19 mouse cellular contexts compared by ENCODE assay signal in the genomic region with DNA sequence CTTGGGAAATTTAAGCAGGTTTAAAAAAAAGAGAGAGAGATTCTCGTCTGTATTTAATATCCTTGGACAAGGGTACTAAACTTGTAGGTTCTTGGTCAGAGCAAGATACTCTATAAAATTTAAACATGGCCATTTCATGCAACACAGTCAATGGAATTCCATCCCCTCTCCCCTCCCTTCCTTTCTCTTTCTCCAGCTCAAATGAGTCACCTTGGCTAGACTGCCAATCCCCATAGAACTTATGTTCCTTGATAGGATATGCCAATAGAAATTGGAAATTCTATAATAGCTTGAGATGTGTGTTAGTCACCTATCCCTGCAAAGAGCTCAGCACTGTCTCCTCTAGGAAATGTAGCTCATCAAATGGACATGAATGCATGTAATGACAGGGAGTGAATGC.
DNase-seq lines count a peak whose midpoint lies in the region; ATAC-seq and TF ChIP-seq lines count a peak whose summit lies in the region.
"Had no signal": no experiment of that assay in that cellular context is flagged by ENCODE, and none has a peak within 500 bp of the region (broad histone marks: within the 10 kb centered on the region; RNA-seq: fewer than 3 reads in every experiment).

No protein-coding gene starts in this region.

- no peaks in the 10 kb centered on the region for H3K27me3 ChIP-seq in heart, embryonic 12.5 days (replicated peaks)
- H3K27me3 ChIP-seq in thymus, adult 2 months (ENCODE audit: control insufficient read depth, insufficient read depth, low read length): no peaks in the 10 kb centered on the region
- H3K27me3 ChIP-seq: embryonic facial prominence, embryonic 12.5 days; forebrain, embryonic 15.5 days; hindbrain, embryonic 12.5 days had no signal

- H3K27ac ChIP-seq in heart, embryonic 12.5 days (ENCODE audit: poor library complexity, severe bottlenecking): peak overlapping the region; percentile 77; the same call in 1 of the 2 replicates
- peak overlapping the region; percentile 52; the same call in 1 of the 2 replicates for H3K27ac ChIP-seq in layer of hippocampus, adult 2 months
- H3K27ac ChIP-seq in thymus, adult 2 months (ENCODE audit: control insufficient read depth, insufficient read depth, low read length): no peak overlapping the region
- H3K27ac ChIP-seq: embryonic facial prominence, embryonic 12.5 days; forebrain, embryonic 15.5 days; hindbrain, embryonic 12.5 days had no signal

- H3K9ac ChIP-seq in heart, embryonic 12.5 days: no peak overlapping the region
- H3K9ac ChIP-seq: embryonic facial prominence, embryonic 12.5 days; forebrain, embryonic 15.5 days; hindbrain, embryonic 12.5 days had no signal

- H3K9me3 ChIP-seq in heart, embryonic 12.5 days (replicated peaks): no peaks in the 10 kb centered on the region
- H3K9me3 ChIP-seq: embryonic facial prominence, embryonic 12.5 days; forebrain, embryonic 15.5 days; hindbrain, embryonic 12.5 days had no signal

- H3K4me3 ChIP-seq in heart, embryonic 12.5 days: no peak overlapping the region
- no peak overlapping the region for H3K4me3 ChIP-seq in layer of hippocampus, adult 2 months
- H3K4me3 ChIP-seq in thymus, adult 2 months (ENCODE audit: control insufficient read depth, insufficient read depth, low read length): no peak overlapping the region
- H3K4me3 ChIP-seq: embryonic facial prominence, embryonic 12.5 days; forebrain, embryonic 15.5 days; hindbrain, embryonic 12.5 days had no signal

- H3K36me3 ChIP-seq in heart, embryonic 12.5 days: no peaks in the 10 kb centered on the region
- no peaks in the 10 kb centered on the region for H3K36me3 ChIP-seq in thymus, adult 2 months (ENCODE audit: control insufficient read depth, insufficient read depth, low read length)
- H3K36me3 ChIP-seq: embryonic facial prominence, embryonic 12.5 days had no signal

- DNase-seq in heart, adult 18-20 months: no peak
- no peak for DNase-seq in layer of hippocampus, adult 2 months (ENCODE audit: low spot score in 2 of 2)
- no peak for DNase-seq in layer of hippocampus, postnatal 25 days (ENCODE audit: extremely low spot score in 1 of 2, low spot score in 1 of 2)
- peak; percentile 30 for DNase-seq in Muller cell, postnatal 12 days (ENCODE audit: inconsistent ontology term)
- peak; percentile 47 for DNase-seq in brain, adult 2 months (ENCODE audit: low read depth, low spot score)
- no peak for DNase-seq in thymus, adult 2 months
- DNase-seq: adrenal gland, adult 8-10 months; adrenal gland, postnatal 36 days; cerebellum, adult 11 months; cerebellum, adult 8-10 months; cerebellum, postnatal 14 days; gastrocnemius, postnatal 14 days; heart, postnatal 36 days; kidney, adult 11 months had no signal

- peaks cover 26% of the 10 kb centered on the region for H3K4me1 ChIP-seq in heart, embryonic 12.5 days (replicated peaks)
- no peaks in the 10 kb centered on the region for H3K4me1 ChIP-seq in thymus, adult 2 months (replicated peaks; ENCODE audit: control insufficient read depth, insufficient read depth, low read length)
- H3K4me1 ChIP-seq: embryonic facial prominence, embryonic 12.5 days; forebrain, embryonic 15.5 days; hindbrain, embryonic 12.5 days had no signal

- 90% methylated on average over 1 of the region's 1 CpGs for WGBS in heart, embryonic 12.5 days
- WGBS in thymus, adult 2 months: 88% methylated on average over 1 of the region's 1 CpGs

- no peak for ATAC-seq in heart, embryonic 12.5 days (ENCODE audit: insufficient number of reproducible peaks, low FRiP score)
- ATAC-seq: forebrain, embryonic 15.5 days; hindbrain, embryonic 16.5 days had no signal

- no peak for TF ChIP-seq CTCF in layer of hippocampus, adult 2 months (conservative IDR thresholded peaks at IDR 0.05)
- TF ChIP-seq CTCF in thymus, adult 2 months (IDR thresholded peaks at IDR 0.05; ENCODE audit: borderline replicate concordance, control insufficient read depth, extremely low read depth, insufficient read depth, low read length, poor library complexity): no peak

- H3K4me2 ChIP-seq in heart, embryonic 12.5 days: no peak overlapping the region
- H3K4me2 ChIP-seq: embryonic facial prominence, embryonic 12.5 days; forebrain, embryonic 15.5 days; hindbrain, embryonic 12.5 days had no signal

- no peak for TF ChIP-seq POLR2A in thymus, adult 2 months (IDR thresholded peaks at IDR 0.05; ENCODE audit: control insufficient read depth, extremely low read depth, insufficient read depth, low read length, poor library complexity)

Comparison
In these comparisons a context has a peak if more than half of its experiments do, and no peak if none do; other contexts are left out.
1. DNase-seq: peak in Muller cell, postnatal 12 days (single experiment) and brain, adult 2 months (single experiment); none in heart, adult 18-20 months (0 of 2), layer of hippocampus, adult 2 months (0 of 2), layer of hippocampus, postnatal 25 days (0 of 2) and thymus, adult 2 months (single experiment).